Mouse (Mus musculus) ovary, postnatal 36 days (tissue): ENCODE results near the gene Themis3.

ENCODE experiments used
- DNase-seq: peaks from one replicate; pipeline ENCODE4 v3.0.0; 2022; ENCODE audit warnings: low spot score, mixed read lengths

Themis3 gene

DNA sequence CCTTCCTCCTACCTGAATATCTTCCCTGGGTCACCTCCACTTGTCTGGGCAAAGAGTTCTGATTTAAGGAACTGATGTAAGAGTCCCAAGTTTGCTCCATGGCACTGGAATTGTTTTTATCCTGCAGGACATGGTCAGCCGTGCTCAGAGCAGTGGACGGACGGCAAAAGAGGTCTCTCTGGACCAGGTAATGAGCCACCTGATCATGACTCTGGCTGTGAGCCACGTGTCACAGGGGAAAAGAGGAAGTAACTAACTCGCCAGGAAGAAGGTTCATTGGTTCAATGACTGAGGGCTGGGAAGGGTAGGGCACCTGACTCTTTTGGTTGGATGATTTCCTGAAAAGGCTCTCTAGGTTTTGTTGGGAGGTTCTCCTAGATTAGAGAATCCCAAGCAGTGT, at the start of gene Themis3:
Gene Themis3, minus strand, starts transcription at position 187 of the 400 bp plus-strand sequence.
- DNase-seq, result no peak

GRCm38 (mm10) chr17:66637951-66638722, 43.7 kb upstream of the Themis3 start:
- no peak for DNase-seq

- no peak for DNase-seq
Observed at GRCm38 (mm10) chr17:66619996-66620656, 25.7 kb upstream of the Themis3 start.

DNA sequence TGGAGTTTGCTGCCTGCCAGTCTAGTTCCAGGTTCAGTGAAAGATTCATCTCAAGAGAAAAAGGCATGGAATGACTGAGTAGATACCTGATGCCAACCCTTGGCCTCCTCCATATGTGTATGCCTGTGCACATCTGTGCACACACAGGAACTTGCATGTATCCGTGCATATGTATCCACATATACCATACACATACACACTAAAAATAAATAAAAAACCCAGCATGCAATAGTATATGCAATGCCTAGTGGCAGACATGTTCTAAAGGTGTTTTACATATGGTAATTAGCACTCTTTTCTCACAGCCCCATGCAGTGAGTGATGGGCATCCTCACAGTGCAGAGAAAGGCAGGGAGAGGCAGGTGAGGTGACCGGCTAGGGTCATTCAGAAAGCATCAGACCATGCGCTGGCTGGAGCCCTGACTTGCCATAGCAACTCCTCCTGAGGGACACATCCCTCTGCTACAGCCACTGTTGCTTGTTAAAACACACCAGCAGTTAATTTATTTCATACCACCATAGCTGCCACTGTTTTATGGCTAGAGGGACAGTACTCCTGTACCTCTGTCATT, 24.9 kb upstream of the Themis3 start:
- DNase-seq, result no peak

DNA sequence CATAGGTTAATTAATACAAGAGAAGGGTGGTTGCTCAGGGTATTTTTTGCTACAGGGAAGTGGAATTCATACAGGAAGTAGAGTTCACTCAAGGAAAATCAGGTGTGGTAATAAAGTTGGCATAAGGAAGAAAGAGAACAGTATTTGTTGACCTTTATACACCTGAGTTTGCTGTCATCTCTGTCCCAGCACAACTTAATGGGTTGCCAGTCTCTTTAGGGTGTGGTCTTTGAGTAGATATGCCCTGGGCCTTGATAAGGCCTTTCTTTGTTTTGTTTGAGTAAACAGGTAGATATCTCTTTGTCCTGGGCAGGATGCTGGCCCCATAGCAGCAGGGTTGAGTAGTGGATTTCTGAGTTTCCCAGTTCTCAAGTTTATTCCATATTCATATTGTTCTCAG, 15.6 kb upstream of the Themis3 start:
- DNase-seq, result no peak

GRCm38 (mm10) chr17:66604931-66605330, 10.5 kb upstream of the Themis3 start:
- DNase-seq, result no peak

- no peak for DNase-seq
Observed at GRCm38 (mm10) chr17:66601171-66601570, 6.8 kb upstream of the Themis3 start.

DNA sequence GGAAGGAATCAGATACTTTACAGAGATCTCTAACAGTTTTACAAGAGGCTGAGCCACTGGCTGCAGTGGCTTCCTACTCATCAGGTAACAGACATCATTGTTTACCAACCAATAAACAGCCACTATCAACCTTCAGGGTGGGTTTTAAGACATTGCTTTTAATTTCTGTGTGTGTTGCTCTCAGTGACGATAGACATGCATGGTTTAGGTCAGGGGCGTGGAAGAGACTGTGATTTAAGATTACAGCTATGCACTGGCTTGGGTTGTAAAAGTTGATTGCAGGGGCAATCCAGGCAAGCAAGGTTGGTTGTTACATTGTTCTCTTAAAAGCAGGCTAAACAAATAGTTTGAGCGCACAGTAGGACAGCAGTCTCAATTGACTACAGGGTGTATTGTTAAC, 1.4 kb upstream of the Themis3 start:
- DNase-seq, result no peak

- no peak for DNase-seq
Observed at GRCm38 (mm10) chr17:66595256-66595655, 835 bp upstream of the Themis3 start.

- no peak for DNase-seq
Observed at GRCm38 (mm10) chr17:66590353-66591075, 3.9 kb downstream of the Themis3 start.

GRCm38 (mm10) chr17:66589864-66590263, 4.6 kb downstream of the Themis3 start:
- DNase-seq, result no peak

DNA sequence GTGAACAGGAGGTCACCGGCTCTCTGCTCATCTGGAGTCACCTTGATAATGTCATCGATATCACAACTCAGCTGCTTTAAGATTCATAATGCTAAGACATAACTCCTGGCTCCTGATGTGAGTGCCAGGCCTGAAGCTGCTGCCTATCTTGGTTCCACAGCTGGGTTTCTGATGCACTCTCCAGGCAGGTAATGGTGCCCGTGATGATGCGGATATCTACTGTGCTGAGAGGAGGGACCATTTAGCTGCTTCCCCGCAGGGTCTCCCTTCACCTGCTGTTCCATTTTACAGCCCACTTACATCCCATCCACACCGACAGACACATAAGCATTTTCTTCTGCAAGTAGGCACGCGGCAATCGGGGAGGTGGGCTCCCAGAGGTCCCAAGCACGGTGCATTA, 7.7 kb downstream of the Themis3 start:
- DNase-seq, result no peak

GRCm38 (mm10) chr17:66586078-66586477, 8.3 kb downstream of the Themis3 start:
- no peak for DNase-seq

DNA sequence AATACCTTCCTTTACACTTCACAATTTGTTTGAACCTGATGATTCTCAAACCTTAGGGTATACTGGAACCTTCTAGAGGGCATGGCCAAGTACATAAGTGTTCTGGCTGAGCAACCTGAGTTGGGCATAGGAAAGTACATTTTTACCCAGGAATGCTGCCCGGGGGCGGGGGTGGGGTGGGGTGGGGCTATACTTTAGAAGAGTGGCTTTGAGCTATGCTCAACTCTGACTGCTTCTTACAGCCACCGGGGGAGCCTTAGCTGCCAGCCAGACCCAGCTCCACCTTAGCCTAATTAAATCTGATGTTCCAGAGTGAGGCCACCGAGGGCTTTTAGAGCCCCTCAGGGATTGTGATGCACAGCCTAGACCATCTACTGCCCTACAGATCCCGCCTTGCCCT, 13.4 kb downstream of the Themis3 start:
- no peak for DNase-seq

GRCm38 (mm10) chr17:66578007-66578406, 16.4 kb downstream of the Themis3 start:
- DNase-seq, result peak; percentile 39

GRCm38 (mm10) chr17:66577507-66577906, 16.9 kb downstream of the Themis3 start:
- DNase-seq, result no peak

- no peak for DNase-seq
Observed at GRCm38 (mm10) chr17:66572677-66573060, 21.8 kb downstream of the Themis3 start.

- no peak for DNase-seq
Observed at GRCm38 (mm10) chr17:66571860-66572676, 22.4 kb downstream of the Themis3 start.

DNA sequence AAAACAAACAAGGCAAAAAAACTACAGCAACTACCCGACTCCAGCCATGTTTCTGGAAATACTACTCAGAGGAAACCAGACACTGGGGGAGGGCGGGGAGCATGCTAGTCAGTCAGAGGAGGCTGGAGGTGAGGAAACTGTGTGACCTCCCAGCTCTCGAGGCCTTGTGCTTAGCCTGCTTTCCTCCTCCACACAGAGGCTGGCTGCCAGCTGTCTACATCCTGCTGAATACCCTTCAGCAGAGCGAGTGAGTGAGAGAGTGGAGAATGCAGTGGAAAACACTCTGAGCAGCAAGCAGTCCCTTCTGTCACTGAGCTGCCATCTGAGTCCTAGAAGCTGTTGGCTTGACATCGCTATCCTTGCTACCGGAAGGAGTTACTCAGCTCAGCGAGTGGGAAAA, 30.2 kb downstream of the Themis3 start:
- peak; percentile 29 for DNase-seq

DNA sequence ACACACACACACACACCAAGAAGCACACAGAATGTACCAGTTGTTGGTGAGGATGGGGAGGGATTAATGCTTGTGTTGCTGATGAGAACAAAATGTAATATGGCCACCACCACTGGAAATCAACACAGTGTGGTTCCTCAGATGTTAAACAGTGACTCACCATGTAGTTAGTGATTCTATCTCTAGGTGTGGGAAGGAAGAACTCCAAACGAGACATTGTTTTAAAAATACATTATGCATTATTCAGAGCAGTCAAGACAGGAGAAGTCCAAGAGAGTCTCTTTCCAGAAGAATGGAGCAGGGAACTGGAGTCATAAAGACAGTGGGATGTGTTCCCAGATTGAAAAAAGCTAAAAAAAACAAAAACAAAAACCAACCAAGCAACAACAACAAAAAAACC, 30.9 kb downstream of the Themis3 start:
- DNase-seq, result no peak

GRCm38 (mm10) chr17:66561380-66561779, 33.0 kb downstream of the Themis3 start:
- DNase-seq, result no peak
